Mouse (Mus musculus) heart, embryonic 16.5 days (tissue): ENCODE measurements at regions not wholly inside any gene's neighbourhood (a gene's known extent, or its start where the extent isn't known, plus 50 kb on each side); places are given as distances from the start of the nearest gene placed in this dataset.

Source experiments
- ATAC-seq: fragments of 200-750 bp; cut with Nextera tagmentation; replicated peaks from 2 replicates; pipeline ENCODE4 v1.8.0; 2017; ENCODE audit warnings: moderate number of reproducible peaks; ENCODE audit not compliant: insufficient read depth, low FRiP score; ENCODE audit errors: extremely low read depth
- H3K27ac ChIP-seq: fragments of 300-500 bp; sonication (generic); 2 replicates; pipeline ENCODE4 v1.5.1; 2014; ENCODE audit warnings: mild to moderate bottlenecking, low read length, control low read depth, moderate library complexity
- H3K27me3 ChIP-seq: fragments of 300-500 bp; sonication (generic); 2 replicates; pipeline ENCODE4 v1.6.1; 2014; ENCODE audit warnings: low read length, mixed read lengths; ENCODE audit not compliant: control insufficient read depth, insufficient read depth
- H3K36me3 ChIP-seq: fragments of 300-500 bp; sonication (generic); 2 replicates; pipeline ENCODE4 v1.6.1; 2014; ENCODE audit not compliant: control insufficient read depth, insufficient read depth
- H3K4me1 ChIP-seq: fragments of 300-500 bp; sonication (generic); 2 replicates; pipeline ENCODE4 v1.6.1; 2014; ENCODE audit warnings: low read length, mixed read lengths; ENCODE audit not compliant: control insufficient read depth, insufficient read depth
- H3K4me2 ChIP-seq: fragments of 300-500 bp; sonication (generic); 2 replicates; pipeline ENCODE4 v1.6.1; 2014; ENCODE audit warnings: low read depth, mild to moderate bottlenecking, control low read depth, low read length
- H3K4me3 ChIP-seq: fragments of 300-500 bp; sonication (generic); 2 replicates; pipeline ENCODE4 v1.5.1; 2014; ENCODE audit warnings: mild to moderate bottlenecking, control low read depth, low read length
- H3K9ac ChIP-seq: fragments of 300-500 bp; sonication (generic); 2 replicates; pipeline ENCODE4 v1.6.1; 2014; ENCODE audit warnings: low read length, control low read depth
- H3K9me3 ChIP-seq: fragments of 300-500 bp; sonication (generic); replicated peaks from 2 replicates; pipeline ENCODE4 v1.6.1; 2016; ENCODE audit warnings: low read length; ENCODE audit not compliant: control insufficient read depth
- WGBS: fragments of 180-500 bp; shearing (Covaris S2); extraction: QIAGEN DNeasy Blood & Tissue Kit; methylation state at CpG from one replicate; pipeline ENCODE4 v1.1.7; 2014; 5-methylcytosine and 5-hydroxymethylcytosine counted together

- Histone ChIP-seq H3K4me3 (no peak overlapping the region), H3K9me3 (no peaks in the 10 kb centered on the region), H3K4me1 (no peaks in the 10 kb centered on the region), H3K4me2 (no peak overlapping the region), H3K27me3 (no peaks in the 10 kb centered on the region), H3K27ac (no peak overlapping the region), H3K9ac (no peak overlapping the region), H3K36me3 (no peaks in the 10 kb centered on the region)
- no peak for ATAC-seq
- 86% methylated on average over 3 of the region's 3 CpGs for WGBS
These were observed 323.8 kb downstream of the Isl1 start for GRCm38 (mm10) chr13:115985715-115986114.

DNA sequence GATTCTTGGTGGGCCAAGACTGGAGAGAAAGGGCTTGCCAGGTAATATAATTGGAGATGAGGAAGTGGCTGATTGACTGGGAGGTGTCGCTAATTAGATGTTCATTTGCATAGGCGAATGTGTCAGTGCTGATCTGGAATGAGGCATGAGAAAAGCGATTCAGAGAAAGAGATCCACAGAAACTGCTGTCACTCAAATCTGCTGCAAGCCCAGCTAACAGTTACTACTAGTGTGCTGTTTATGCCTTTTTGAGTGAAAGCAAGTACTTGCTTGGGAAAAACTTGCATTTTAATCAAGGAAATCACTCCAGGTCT is 331.6 kb downstream of the Isl1 start:
- H3K9me3 ChIP-seq = no peaks in the 10 kb centered on the region
- H3K9ac ChIP-seq = no peak overlapping the region
- H3K27me3 ChIP-seq = no peaks in the 10 kb centered on the region
- ATAC-seq = no peak
- 55% methylated on average over 3 of the region's 3 CpGs for WGBS
- H3K4me2 ChIP-seq = no peak overlapping the region
- no peak overlapping the region for H3K27ac ChIP-seq
- no peaks in the 10 kb centered on the region for H3K36me3 ChIP-seq
- no peaks in the 10 kb centered on the region for H3K4me1 ChIP-seq
- no peak overlapping the region for H3K4me3 ChIP-seq

DNA sequence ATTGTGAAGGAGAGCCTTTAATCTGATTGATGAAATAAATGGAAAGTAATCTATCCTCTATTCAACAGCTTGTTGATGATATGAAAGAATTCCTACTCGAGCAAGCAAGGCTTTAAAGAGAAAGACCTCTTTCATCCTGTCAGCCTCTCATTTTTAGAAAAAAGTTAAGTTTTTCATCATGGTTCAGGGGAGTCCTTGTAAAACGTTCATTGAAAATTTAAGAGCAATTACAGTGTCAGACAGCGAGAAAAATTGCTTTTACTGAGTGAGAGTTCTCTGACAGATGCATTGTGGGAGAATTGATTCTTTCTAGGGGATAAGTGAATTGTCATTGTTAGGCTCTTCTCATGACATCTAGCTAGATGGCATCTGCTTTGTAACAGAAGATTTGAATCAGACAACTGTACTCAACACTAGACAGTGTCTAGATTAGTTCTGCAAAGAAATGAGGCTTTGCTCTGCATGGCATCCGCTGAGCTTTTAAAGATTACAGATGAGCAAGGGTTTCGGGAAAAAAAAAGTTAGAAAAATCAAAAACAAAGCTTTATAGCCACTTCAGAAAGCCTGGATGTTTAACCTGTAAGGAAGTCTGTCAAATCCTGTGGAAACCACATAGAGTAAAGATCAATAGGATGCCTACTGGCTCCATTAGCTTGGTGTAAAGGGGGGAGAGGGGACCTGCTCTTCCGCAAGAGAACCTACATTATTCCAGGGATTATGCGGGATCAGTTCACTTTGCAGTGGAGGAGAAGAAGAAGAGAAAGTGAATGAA is 332.2 kb downstream of the Isl1 start:
- Histone ChIP-seq H3K36me3 (no peaks in the 10 kb centered on the region), H3K4me2 (no peak overlapping the region), H3K4me3 (no peak overlapping the region), H3K27ac (no peak overlapping the region), H3K4me1 (no peaks in the 10 kb centered on the region), H3K9ac (no peak overlapping the region), H3K9me3 (no peaks in the 10 kb centered on the region), H3K27me3 (no peaks in the 10 kb centered on the region)
- ATAC-seq = no peak
- 54% methylated on average over 7 of the region's 7 CpGs for WGBS
